In the genomic region with DNA sequence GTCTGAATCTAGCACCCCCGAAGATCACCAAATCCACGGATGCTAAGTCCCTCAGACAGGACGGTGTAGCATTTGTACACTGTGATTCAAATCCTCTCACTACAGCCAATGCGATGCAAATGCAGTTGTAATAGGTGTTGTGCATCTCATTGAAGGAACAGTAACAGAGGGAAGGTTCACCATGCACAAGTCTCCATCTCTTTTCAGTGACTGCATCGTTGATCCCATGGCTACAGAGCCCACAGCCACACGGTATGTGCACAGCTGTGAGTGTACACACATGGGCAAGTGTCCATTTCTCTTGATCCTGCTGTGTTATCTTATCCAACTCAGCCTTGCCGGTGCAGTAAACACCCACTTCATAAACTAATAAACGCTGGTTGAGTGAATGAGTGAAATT, we compare ENCODE assay signal across 8 mouse cellular contexts.
DNase-seq lines count a peak whose midpoint lies in the region; ATAC-seq and TF ChIP-seq lines count a peak whose summit lies in the region.

No protein-coding gene starts in this region.

- no peak for TF ChIP-seq CTCF in thymus, adult 2 months (IDR thresholded peaks at IDR 0.05; ENCODE audit: borderline replicate concordance, control insufficient read depth, extremely low read depth, insufficient read depth, low read length, poor library complexity)

- no peak for DNase-seq in frontal cortex, postnatal 14 days (ENCODE audit: low spot score in 2 of 2)
- no peak for DNase-seq in thymus, adult 2 months
- DNase-seq in thymus, postnatal 14 days, result no peak
- no peak for DNase-seq in left cerebral cortex, postnatal 36 days (ENCODE audit: low spot score in 2 of 2)
- DNase-seq in testis, postnatal 10 days (ENCODE audit: low spot score), result no peak
- no peak for DNase-seq in heart, postnatal 36 days

- peak overlapping the region; percentile 33; the same call in 1 of the 2 replicates for H3K4me2 ChIP-seq in limb, embryonic 15.5 days

- intact Hi-C loops in left cerebral cortex, postnatal 36 days (cut with DNase I), result no loop called here
- intact Hi-C loops in heart, postnatal 36 days (cut with DNase I), result loop anchor here (2.0 kb wide), 2 partner anchors 28 to 32 kb away; no protein-coding TSS in a partner anchor

- H3K27me3 ChIP-seq in thymus, adult 2 months (ENCODE audit: control insufficient read depth, insufficient read depth, low read length), result no peaks in the 10 kb centered on the region
- peaks cover 4% of the 10 kb centered on the region; the same call in 1 of the 2 replicates for H3K27me3 ChIP-seq in limb, embryonic 15.5 days

- 24% methylated on average over 8 of the region's 8 CpGs for WGBS in thymus, adult 2 months
- WGBS in limb, embryonic 15.5 days, result 26% methylated on average over 8 of the region's 8 CpGs

- no peaks in the 10 kb centered on the region for H3K36me3 ChIP-seq in thymus, adult 2 months (ENCODE audit: control insufficient read depth, insufficient read depth, low read length)
- no peaks in the 10 kb centered on the region for H3K36me3 ChIP-seq in limb, embryonic 15.5 days

- peaks cover 44% of the 10 kb centered on the region for H3K4me1 ChIP-seq in thymus, adult 2 months (replicated peaks; ENCODE audit: control insufficient read depth, insufficient read depth, low read length)
- H3K4me1 ChIP-seq in limb, embryonic 15.5 days, result peaks cover 22% of the 10 kb centered on the region

- ATAC-seq in frontal cortex, adult (ENCODE audit: low TSS enrichment), result 0 out of 2 replicates have a peak, but pooled peaks have one; percentile 4
- ATAC-seq in limb, embryonic 15.5 days (ENCODE audit: insufficient number of reproducible peaks, low FRiP score, low TSS enrichment, low read depth), result no peak

- no peaks in the 10 kb centered on the region for H3K9me3 ChIP-seq in limb, embryonic 15.5 days

- no peak overlapping the region for H3K9ac ChIP-seq in limb, embryonic 15.5 days

- no peak overlapping the region for H3K4me3 ChIP-seq in thymus, adult 2 months (ENCODE audit: control insufficient read depth, insufficient read depth, low read length)
- no peak overlapping the region; the same call in 1 of the 2 replicates for H3K4me3 ChIP-seq in limb, embryonic 15.5 days

- no peak for TF ChIP-seq POLR2A in thymus, adult 2 months (IDR thresholded peaks at IDR 0.05; ENCODE audit: control insufficient read depth, extremely low read depth, insufficient read depth, low read length, poor library complexity)

- peak overlapping the region; percentile 95 for H3K27ac ChIP-seq in thymus, adult 2 months (ENCODE audit: control insufficient read depth, insufficient read depth, low read length)
- H3K27ac ChIP-seq in limb, embryonic 15.5 days, result no peak overlapping the region
